Mouse (Mus musculus): ENCODE measurements around the gene Selenot. TPM values are rescaled to one million over a fixed set of nuclear protein-coding genes. Genes with fewer than 3 reads are reported as not detected.

Gene Selenot
- 56.3 and 58.5 TPM in 2 replicates for polyA plus RNA-seq (2012; rRNA removed)

DNA sequence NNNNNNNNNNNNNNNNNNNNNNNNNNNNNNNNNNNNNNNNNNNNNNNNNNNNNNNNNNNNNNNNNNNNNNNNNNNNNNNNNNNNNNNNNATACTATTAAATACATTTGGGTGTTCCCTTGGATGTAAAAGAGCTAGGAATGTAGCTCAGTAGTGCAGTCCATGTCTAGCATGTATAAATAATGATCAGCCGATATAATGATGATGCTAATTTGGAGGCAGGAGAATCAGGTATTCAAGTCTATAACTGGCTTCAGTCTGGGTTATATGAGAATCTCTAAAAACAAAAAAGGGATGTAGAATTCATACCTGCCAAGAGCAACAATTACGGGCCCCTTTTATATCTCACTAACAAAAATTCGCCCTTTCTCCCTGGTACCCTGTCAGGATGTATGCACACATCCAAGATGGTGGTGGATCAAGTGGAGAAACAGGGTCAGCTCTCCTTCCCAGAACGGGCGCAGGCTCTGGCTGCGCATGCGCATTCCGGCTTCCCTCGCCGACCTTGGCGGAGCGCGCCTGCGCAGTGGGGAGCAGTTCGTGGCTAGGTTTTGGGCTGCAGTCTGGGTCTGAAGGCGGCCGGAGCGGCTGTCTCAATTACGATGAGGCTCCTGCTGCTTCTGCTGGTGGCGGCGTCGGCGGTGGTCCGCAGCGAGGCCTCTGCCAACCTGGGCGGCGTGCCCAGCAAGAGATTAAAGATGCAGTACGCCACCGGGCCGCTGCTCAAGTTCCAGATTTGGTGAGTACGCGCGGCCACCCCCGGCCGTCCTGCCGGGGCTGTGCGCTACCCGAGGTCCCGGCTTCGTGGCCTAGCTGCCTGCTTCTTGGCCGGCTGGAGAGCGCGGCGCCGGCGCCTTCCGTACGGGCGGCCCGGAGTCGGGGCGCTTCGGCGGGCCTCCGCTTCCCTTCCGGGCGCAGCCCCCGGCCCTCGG lies at the start of gene Selenot:
Selenot (plus strand) TSS at position 500 of the 930 bp plus-strand sequence.

GRCm38 (mm10) chr3:58636406-58637295 lies 60.2 kb downstream of the Selenot start, which contains the start of gene Erich6:
Gene Erich6 (minus strand): TSS chr3:58637207.

Other genes starting within 250 kb of the Selenot start
- gene Tsc22d2, start 161.9 kb upstream of the Selenot start, polyA plus RNA-seq (2012; rRNA removed), result 12.6 and 17.6 TPM in 2 replicates
- 49.0 and 61.8 TPM in 2 replicates for gene Eif2a, start 50.8 kb upstream of the Selenot start, polyA plus RNA-seq (2012; rRNA removed)
- gene Serp1, start 50.7 kb upstream of the Selenot start, polyA plus RNA-seq (2012; rRNA removed), result 44.7 and 52.8 TPM in 2 replicates
- gene Erich6, start 60.6 kb downstream of the Selenot start, polyA plus RNA-seq (2012; rRNA removed), result 0.05 and 0.10 TPM in 2 replicates
- 6.7 and 6.8 TPM in 2 replicates for gene Siah2, start 115.8 kb downstream of the Selenot start, polyA plus RNA-seq (2012; rRNA removed)
- 0.11 TPM in 1 of 2 replicates, not detected in the other for gene Mindy4b-ps, start 245.7 kb downstream of the Selenot start, polyA plus RNA-seq (2012; rRNA removed)

All from central nervous system, embryonic 11.5 days (tissue).